Mouse (Mus musculus): ENCODE data around the gene Zdhhc9.

The Zdhhc9 gene

DNA sequence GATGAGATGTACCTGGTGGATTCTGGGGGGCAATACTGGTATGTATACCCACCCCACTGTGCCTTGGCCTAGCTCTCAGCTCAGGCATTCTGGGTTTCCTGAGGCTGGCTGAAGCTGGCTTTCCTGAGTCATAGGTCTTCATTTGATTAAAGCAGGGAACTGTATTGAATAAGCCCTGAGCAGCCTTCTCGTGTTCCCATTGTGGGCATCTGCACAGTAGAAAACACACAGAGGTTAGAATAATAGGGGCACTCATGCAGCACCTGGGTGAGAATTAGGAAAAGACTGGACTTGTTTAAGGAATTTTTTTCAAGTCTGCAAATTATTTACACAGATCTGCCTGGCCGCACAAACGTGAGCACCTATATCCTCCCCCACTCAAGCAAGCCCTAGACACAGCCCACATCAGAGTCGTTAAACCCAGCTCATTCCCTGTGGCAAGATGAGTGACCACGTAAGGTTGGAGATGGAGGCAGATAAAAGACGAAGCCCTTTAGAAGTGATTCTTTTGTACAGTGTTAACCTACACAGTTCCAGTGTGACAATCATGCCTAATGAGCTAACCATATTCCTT, 81.7 kb downstream of the Zdhhc9 start:
- DNase-seq (ENCODE audit: low read depth): no peak

DNA sequence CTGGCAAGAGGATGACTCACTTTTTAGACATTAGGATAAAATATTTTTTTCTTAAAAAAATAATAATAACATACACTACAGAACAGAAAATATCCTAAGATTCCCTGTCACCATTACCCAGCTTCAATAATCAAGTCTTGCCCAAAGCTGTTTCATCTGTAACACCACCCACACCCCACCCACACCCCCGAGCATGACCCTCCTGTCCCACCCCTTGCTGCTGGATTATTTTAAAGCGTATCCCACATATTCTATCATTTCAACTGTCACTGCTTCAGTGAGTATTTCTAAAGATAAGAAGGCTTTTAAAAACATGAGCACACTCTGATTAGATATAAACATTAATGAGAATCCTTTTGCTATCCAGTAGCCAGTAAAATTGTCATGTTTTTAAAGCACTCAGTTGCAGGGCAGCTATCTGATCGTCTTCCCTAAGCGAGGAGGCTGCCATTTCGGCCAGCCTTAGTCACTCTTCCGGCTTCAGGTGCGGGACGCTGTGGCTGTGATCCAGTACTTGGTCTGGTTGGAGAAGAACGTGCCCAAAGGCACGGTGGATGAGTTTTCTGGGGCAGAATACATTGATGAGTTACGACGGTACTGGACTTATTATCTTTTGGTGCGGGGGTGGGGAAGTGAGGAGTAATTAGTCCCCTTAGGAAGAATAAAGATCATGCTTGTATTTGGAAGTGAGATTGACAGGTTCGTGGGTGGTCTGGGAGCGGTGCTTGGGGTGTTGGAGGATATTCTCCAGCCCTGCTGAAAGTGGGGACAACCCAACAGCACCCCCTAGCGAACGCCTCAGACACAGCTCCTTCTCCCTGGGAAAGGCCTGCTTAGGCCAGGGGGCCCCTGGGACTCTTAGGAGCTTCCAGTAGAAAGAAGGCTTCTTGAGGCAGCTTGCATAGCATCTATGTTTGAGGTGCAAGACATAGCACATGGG, 84.3 kb downstream of the Zdhhc9 start:
- no peak for DNase-seq (ENCODE audit: low read depth)
